Mouse (Mus musculus): ENCODE data around the gene BC052040.

- no peak for TF ChIP-seq CTCF (IDR thresholded peaks at IDR 0.05; ENCODE audit: low read depth, low read length)
- TF ChIP-seq GATA2 (IDR thresholded peaks at IDR 0.05; ENCODE audit: borderline replicate concordance, low read depth, low read length) = no peak
- TF ChIP-seq POLR2AphosphoS5 (IDR thresholded peaks at IDR 0.05; ENCODE audit: insufficient replicate concordance, low read depth, low read length) = no peak
- no peak for TF ChIP-seq GATA1 (IDR thresholded peaks at IDR 0.05; ENCODE audit: borderline replicate concordance, low read length)
- no peak for TF ChIP-seq TAL1 (conservative IDR thresholded peaks at IDR 0.05; ENCODE audit: low read depth, low read length)
Observed at GRCm38 (mm10) chr2:115717980-115718379, 136.5 kb downstream of the BC052040 start.

All from G1E (cell line).